Mouse (Mus musculus) megakaryocyte, embryonic 14.5 days (primary cell): ENCODE measurements around the gene Lancl1.

Experiments used
- FLI1 ChIP-seq: IDR thresholded peaks from 2 replicates; pipeline ENCODE4 v1.6.1; 2012; ENCODE audit warnings: low read length, inconsistent platforms, mixed read lengths
- GATA1 ChIP-seq: IDR thresholded peaks from 3 replicates; pipeline ENCODE4 v1.6.1; 2012; ENCODE audit warnings: mixed read lengths, low read length, inconsistent platforms, borderline replicate concordance

GRCm38 (mm10) chr1:66992764-66993163, 45.9 kb downstream of the Lancl1 start:
- TF ChIP-seq GATA1 (no peak), FLI1 (no peak)
